8 mouse cellular contexts compared by ENCODE assay signal in genomic region chr5:137645091-137645651, GRCm38 (mm10). TPM values are rescaled to one million over a fixed set of nuclear protein-coding genes. Genes with fewer than 3 reads are reported as not detected.
DNase-seq lines count a peak whose midpoint lies in the region; ATAC-seq lines count a peak whose summit lies in the region.

No protein-coding gene starts in this region.

- peaks cover 33% of the 10 kb centered on the region for H3K4me1 ChIP-seq in embryonic facial prominence, embryonic 15.5 days
- H3K4me1 ChIP-seq in kidney, embryonic 16.5 days (ENCODE audit: insufficient read depth, low read length), result peaks cover 40% of the 10 kb centered on the region
- H3K4me1 ChIP-seq in stomach, embryonic 15.5 days, result peaks cover 20% of the 10 kb centered on the region

- H3K36me3 ChIP-seq in embryonic facial prominence, embryonic 15.5 days, result peaks cover 17% of the 10 kb centered on the region
- H3K36me3 ChIP-seq in kidney, embryonic 16.5 days (ENCODE audit: insufficient read depth, low read length), result peaks cover 23% of the 10 kb centered on the region
- peaks cover 26% of the 10 kb centered on the region for H3K36me3 ChIP-seq in stomach, embryonic 15.5 days

- H3K27me3 ChIP-seq in embryonic facial prominence, embryonic 15.5 days, result peaks cover 34% of the 10 kb centered on the region
- H3K27me3 ChIP-seq in kidney, embryonic 16.5 days (ENCODE audit: insufficient read depth, low read length), result peaks cover 21% of the 10 kb centered on the region
- H3K27me3 ChIP-seq in stomach, embryonic 15.5 days (replicated peaks), result peaks cover 26% of the 10 kb centered on the region

- ATAC-seq in embryonic facial prominence, embryonic 15.5 days (ENCODE audit: insufficient number of reproducible peaks, low FRiP score, low TSS enrichment, low read depth), result no peak
- ATAC-seq in kidney, embryonic 16.5 days (ENCODE audit: low FRiP score, low TSS enrichment), result peak; percentile 27; the same call in 1 of the 2 replicates
- peak; percentile 60 for ATAC-seq in megakaryocyte-erythroid progenitor cell, adult 5-6 weeks (replicated peaks; ENCODE audit: low FRiP score, low TSS enrichment, poor library complexity, severe bottlenecking)
- ATAC-seq in stomach, embryonic 15.5 days (ENCODE audit: insufficient read depth, low FRiP score, low read depth), result no peak

- H3K9ac ChIP-seq in embryonic facial prominence, embryonic 15.5 days, result no peak overlapping the region
- H3K9ac ChIP-seq in kidney, embryonic 16.5 days (replicated peaks; ENCODE audit: low read length), result peak overlapping the region; percentile 51
- no peak overlapping the region for H3K9ac ChIP-seq in stomach, embryonic 15.5 days

- peak overlapping the region; percentile 33 for H3K4me3 ChIP-seq in embryonic facial prominence, embryonic 15.5 days (replicated peaks)
- H3K4me3 ChIP-seq in kidney, embryonic 16.5 days (ENCODE audit: low read length), result peak overlapping the region; percentile 45
- peak overlapping the region; percentile 24 for H3K4me3 ChIP-seq in stomach, embryonic 15.5 days (replicated peaks)

- DNase-seq in right cerebral cortex, postnatal 14 days, result peak; percentile 35
- no peak for DNase-seq in right cerebral cortex, postnatal 10 days (ENCODE audit: low spot score in 2 of 2)
- no peak for DNase-seq in cerebellum, adult 9-10 months
- DNase-seq in left cerebral cortex, postnatal 36 days (ENCODE audit: low spot score in 2 of 2), result no peak

- H3K27ac ChIP-seq in embryonic facial prominence, embryonic 15.5 days (replicated peaks), result no peak overlapping the region
- H3K27ac ChIP-seq in kidney, embryonic 16.5 days (ENCODE audit: low read length), result no peak overlapping the region
- no peak overlapping the region for H3K27ac ChIP-seq in stomach, embryonic 15.5 days

- intact Hi-C loops in left cerebral cortex, postnatal 36 days (cut with DNase I), result no loop called here

- H3K9me3 ChIP-seq in embryonic facial prominence, embryonic 15.5 days (replicated peaks), result no peaks in the 10 kb centered on the region
- H3K9me3 ChIP-seq in kidney, embryonic 16.5 days (ENCODE audit: low read length), result no peaks in the 10 kb centered on the region
- no peaks in the 10 kb centered on the region for H3K9me3 ChIP-seq in stomach, embryonic 15.5 days

- 3% methylated on average over 44 of the region's 44 CpGs for WGBS in embryonic facial prominence, embryonic 15.5 days
- WGBS in kidney, embryonic 16.5 days, result 2% methylated on average over 44 of the region's 44 CpGs
- WGBS in stomach, embryonic 15.5 days, result 6% methylated on average over 44 of the region's 44 CpGs

- peak overlapping the region; percentile 51 for H3K4me2 ChIP-seq in embryonic facial prominence, embryonic 15.5 days (replicated peaks)
- H3K4me2 ChIP-seq in kidney, embryonic 16.5 days (replicated peaks; ENCODE audit: low read depth, low read length), result peak overlapping the region; percentile 63
- peak overlapping the region; percentile 56 for H3K4me2 ChIP-seq in stomach, embryonic 15.5 days

RNA-seq across cellular contexts. Expression of gene Irs3, which starts 0.3 kb away (rescaled TPM):
- 0.16 and 0.28 TPM in 2 replicates for polyA plus RNA-seq in embryonic facial prominence, embryonic 15.5 days (2015; fragmentation: Nextera tagmentation; extraction: Ambion mirVana)
- polyA plus RNA-seq in kidney, embryonic 16.5 days (2015; fragmentation: Nextera tagmentation; extraction: Ambion mirVana), result 0.94 and 1.4 TPM in 2 replicates
- not detected in 2 replicates for total RNA-seq in megakaryocyte-erythroid progenitor cell, adult 5-6 weeks (2014; fragmentation: Nextera tagmentation)
- total RNA-seq in megakaryocyte-erythroid progenitor cell, adult 5-6 weeks (2017), result 0.80 TPM in 1 of 2 replicates, not detected in the other
- polyA plus RNA-seq in stomach, embryonic 15.5 days (2015; fragmentation: Nextera tagmentation; extraction: Ambion mirVana), result 0.06 and 0.09 TPM in 2 replicates
- total RNA-seq in left cerebral cortex, postnatal 36 days (2021), result under 1 TPM in 1 of 2 experiments, not detected in 1; 0.23 TPM

RNA-seq across cellular contexts. Expression of gene Sap25, which starts 4.0 kb away (rescaled TPM):
- polyA plus RNA-seq in embryonic facial prominence, embryonic 15.5 days (2015; fragmentation: Nextera tagmentation; extraction: Ambion mirVana), result 10.1 and 10.2 TPM in 2 replicates
- polyA plus RNA-seq in kidney, embryonic 16.5 days (2015; fragmentation: Nextera tagmentation; extraction: Ambion mirVana), result 11.7 and 13.3 TPM in 2 replicates
- 45.8 and 69.9 TPM in 2 replicates for total RNA-seq in megakaryocyte-erythroid progenitor cell, adult 5-6 weeks (2014; fragmentation: Nextera tagmentation)
- 10.0 and 12.9 TPM in 2 replicates for total RNA-seq in megakaryocyte-erythroid progenitor cell, adult 5-6 weeks (2017)
- 5.8 and 8.9 TPM in 2 replicates for polyA plus RNA-seq in stomach, embryonic 15.5 days (2015; fragmentation: Nextera tagmentation; extraction: Ambion mirVana)
- total RNA-seq in left cerebral cortex, postnatal 36 days (2021), result 1 to 10 TPM; 4.2 to 7.7 TPM

RNA-seq across cellular contexts. Expression of gene Gm20605, which starts 16.2 kb away (rescaled TPM):
- 12.7 and 13.1 TPM in 2 replicates for polyA plus RNA-seq in embryonic facial prominence, embryonic 15.5 days (2015; fragmentation: Nextera tagmentation; extraction: Ambion mirVana)
- polyA plus RNA-seq in kidney, embryonic 16.5 days (2015; fragmentation: Nextera tagmentation; extraction: Ambion mirVana), result 18.4 and 20.9 TPM in 2 replicates
- total RNA-seq in megakaryocyte-erythroid progenitor cell, adult 5-6 weeks (2014; fragmentation: Nextera tagmentation), result 19.5 and 22.4 TPM in 2 replicates
- total RNA-seq in megakaryocyte-erythroid progenitor cell, adult 5-6 weeks (2017), result 2.8 and 3.1 TPM in 2 replicates
- 6.6 and 9.4 TPM in 2 replicates for polyA plus RNA-seq in stomach, embryonic 15.5 days (2015; fragmentation: Nextera tagmentation; extraction: Ambion mirVana)
- total RNA-seq in left cerebral cortex, postnatal 36 days (2021), result 10 to 100 TPM in 1 of 2 experiments, 1 to 10 TPM in 1; 5.5 to 11.7 TPM

RNA-seq across cellular contexts. Expression of gene Lrch4, which starts 16.2 kb away (rescaled TPM):
- polyA plus RNA-seq in embryonic facial prominence, embryonic 15.5 days (2015; fragmentation: Nextera tagmentation; extraction: Ambion mirVana), result 37.2 and 48.9 TPM in 2 replicates
- 39.5 and 51.8 TPM in 2 replicates for polyA plus RNA-seq in kidney, embryonic 16.5 days (2015; fragmentation: Nextera tagmentation; extraction: Ambion mirVana)
- 56.4 and 79.5 TPM in 2 replicates for total RNA-seq in megakaryocyte-erythroid progenitor cell, adult 5-6 weeks (2014; fragmentation: Nextera tagmentation)
- 13.9 and 14.7 TPM in 2 replicates for total RNA-seq in megakaryocyte-erythroid progenitor cell, adult 5-6 weeks (2017)
- 36.0 and 38.5 TPM in 2 replicates for polyA plus RNA-seq in stomach, embryonic 15.5 days (2015; fragmentation: Nextera tagmentation; extraction: Ambion mirVana)
- total RNA-seq in left cerebral cortex, postnatal 36 days (2021), result 10 to 100 TPM; 11.3 to 19.4 TPM

RNA-seq across cellular contexts. Expression of gene Fbxo24, which starts 16.4 kb away (rescaled TPM):
- polyA plus RNA-seq in embryonic facial prominence, embryonic 15.5 days (2015; fragmentation: Nextera tagmentation; extraction: Ambion mirVana), result 0.25 and 0.26 TPM in 2 replicates
- polyA plus RNA-seq in kidney, embryonic 16.5 days (2015; fragmentation: Nextera tagmentation; extraction: Ambion mirVana), result 0.09 and 0.13 TPM in 2 replicates
- not detected in 2 replicates for total RNA-seq in megakaryocyte-erythroid progenitor cell, adult 5-6 weeks (2014; fragmentation: Nextera tagmentation)
- not detected in 2 replicates for total RNA-seq in megakaryocyte-erythroid progenitor cell, adult 5-6 weeks (2017)
- 0.13 and 0.26 TPM in 2 replicates for polyA plus RNA-seq in stomach, embryonic 15.5 days (2015; fragmentation: Nextera tagmentation; extraction: Ambion mirVana)
- total RNA-seq in left cerebral cortex, postnatal 36 days (2021), result under 1 TPM; 0.20 to 0.25 TPM

Comparison
In these comparisons a context has a peak if more than half of its experiments do, and no peak if none do; other contexts are left out.
1. ATAC-seq: peak in kidney, embryonic 16.5 days (single experiment) and megakaryocyte-erythroid progenitor cell, adult 5-6 weeks (single experiment); none in embryonic facial prominence, embryonic 15.5 days (single experiment) and stomach, embryonic 15.5 days (single experiment).
2. Peak in every context shown above with its lines, with median percentiles within 50 percentile points of each other: H3K4me2 ChIP-seq and H3K4me3 ChIP-seq.